Mouse (Mus musculus) layer of hippocampus, postnatal 25 days (tissue): ENCODE results near the gene Hdac4. TPM values are rescaled to one million over a fixed set of nuclear protein-coding genes. Genes with fewer than 3 reads are reported as not detected.

ENCODE experiments used
- DNase-seq, 2 experiments: peaks; one replicate each; pipeline ENCODE4 v3.0.0; 2022; ENCODE audit warnings: mixed read lengths in 2 of 2, low spot score in 1 of 2; ENCODE audit errors: extremely low spot score in 1 of 2
- total RNA-seq, 2 experiments: library from RNA; stranded (reverse); gene quantifications; 2 replicates each; pipeline ENCODE4 v1.2.3; 2021

Hdac4 gene
- total RNA-seq, 2 experiments from 2014 or later: 97.9 to 101 TPM

DNA sequence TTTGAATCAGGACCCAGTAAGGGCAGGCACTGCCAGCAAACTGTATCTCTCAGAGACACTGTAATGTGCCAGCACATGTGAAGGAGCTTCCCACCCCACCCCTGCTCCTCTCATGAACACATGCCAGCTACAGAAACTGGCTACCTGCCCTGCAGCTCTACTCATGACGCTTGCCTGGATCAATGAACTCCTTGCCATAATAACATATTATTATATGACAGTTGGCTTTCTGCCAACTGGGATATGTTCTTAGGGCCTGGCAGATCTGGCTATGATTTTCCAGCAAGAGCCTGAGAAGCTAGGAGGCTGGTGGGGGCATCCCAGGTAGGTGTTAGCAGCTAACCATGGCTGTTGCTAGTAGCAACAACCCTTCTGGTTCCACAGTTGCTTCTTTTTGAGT is 156.8 kb downstream of the Hdac4 start:
- peak; percentile 28 for DNase-seq

DNA sequence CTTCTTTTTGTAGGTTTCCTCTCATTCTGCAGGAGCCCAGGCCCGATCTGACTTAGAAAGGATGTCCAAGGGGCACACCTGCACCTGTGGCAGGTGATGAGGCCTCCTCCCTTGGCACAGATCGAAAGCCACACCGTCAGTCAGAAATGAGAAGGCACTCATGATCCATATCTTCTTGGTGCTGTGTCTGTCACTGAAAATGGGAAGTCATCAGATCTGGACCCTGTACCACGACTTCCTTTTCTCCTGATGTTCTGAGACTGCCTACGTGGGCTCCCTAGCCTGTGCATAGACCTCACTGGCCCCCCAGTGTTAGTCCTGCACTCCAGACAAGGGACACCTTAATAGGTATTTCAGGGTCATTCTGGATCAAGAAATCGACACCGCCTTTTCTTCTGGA is 158.5 kb downstream of the Hdac4 start:
- no peak for DNase-seq

DNA sequence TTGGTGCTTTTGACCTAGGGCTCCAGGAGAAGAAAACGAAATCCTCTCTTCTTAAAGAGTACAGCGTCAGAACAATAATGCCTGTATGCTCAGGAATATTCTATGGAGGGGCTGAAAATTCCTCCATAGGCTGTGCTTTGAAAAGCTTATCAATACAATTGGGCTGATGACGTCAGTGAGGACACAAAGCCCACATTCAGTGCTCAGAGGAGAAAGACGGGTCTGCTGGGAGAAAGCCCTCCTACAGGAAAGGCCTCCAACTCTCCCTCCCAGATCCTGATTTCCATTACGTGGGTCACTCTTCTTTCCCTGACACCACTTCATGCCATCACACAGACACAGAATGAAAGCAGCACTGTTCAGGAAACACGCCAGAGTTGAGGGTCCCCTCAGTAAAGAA is 159.7 kb downstream of the Hdac4 start:
- DNase-seq: no peak

DNA sequence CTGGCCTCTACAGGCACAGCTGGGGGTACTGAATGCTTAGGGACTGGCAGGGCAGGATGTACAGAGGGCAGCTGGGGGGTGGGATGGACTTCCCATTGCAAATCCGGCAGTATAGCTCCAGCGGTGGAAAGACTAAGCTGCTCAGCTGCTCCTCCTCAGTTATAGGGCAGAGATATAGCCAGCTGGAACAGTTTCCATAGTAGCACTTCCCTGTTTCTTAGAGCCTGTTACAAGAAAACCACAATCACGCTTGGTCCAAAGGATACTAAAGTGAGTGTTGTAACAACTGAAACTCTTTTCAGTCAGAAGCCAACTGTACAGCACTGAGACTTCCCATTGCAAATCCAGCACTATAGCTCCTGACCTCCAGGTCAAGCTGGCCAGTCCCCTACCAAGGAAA is 161.3 kb downstream of the Hdac4 start:
- no peak for DNase-seq

- DNase-seq: no peak
Observed at GRCm38 (mm10) chr1:92033463-92033862, 162.0 kb downstream of the Hdac4 start.

DNA sequence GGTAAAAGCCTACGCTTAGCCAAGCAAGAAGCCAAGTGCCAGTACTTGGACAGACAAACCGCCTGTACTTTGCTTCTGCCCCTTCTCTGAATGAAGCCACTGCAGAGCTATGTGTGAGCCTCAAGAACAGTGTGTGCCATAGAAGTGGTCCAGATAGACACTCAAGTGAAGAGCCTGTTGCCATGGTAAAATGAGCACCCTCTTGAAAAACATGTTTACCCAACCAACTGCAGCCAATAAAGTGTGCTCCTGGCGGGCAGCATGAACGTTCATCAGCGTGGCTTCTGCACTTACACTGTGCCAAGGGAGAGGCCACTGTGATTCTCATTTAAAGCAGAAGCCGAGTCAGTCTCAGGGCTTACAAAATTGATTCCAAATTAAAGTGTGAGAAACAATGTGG is 165.0 kb downstream of the Hdac4 start:
- no peak for DNase-seq

- DNase-seq: no peak
Observed at GRCm38 (mm10) chr1:92028158-92028557, 167.3 kb downstream of the Hdac4 start.

- no peak for DNase-seq
Observed at GRCm38 (mm10) chr1:92026351-92026750, 169.1 kb downstream of the Hdac4 start.

DNA sequence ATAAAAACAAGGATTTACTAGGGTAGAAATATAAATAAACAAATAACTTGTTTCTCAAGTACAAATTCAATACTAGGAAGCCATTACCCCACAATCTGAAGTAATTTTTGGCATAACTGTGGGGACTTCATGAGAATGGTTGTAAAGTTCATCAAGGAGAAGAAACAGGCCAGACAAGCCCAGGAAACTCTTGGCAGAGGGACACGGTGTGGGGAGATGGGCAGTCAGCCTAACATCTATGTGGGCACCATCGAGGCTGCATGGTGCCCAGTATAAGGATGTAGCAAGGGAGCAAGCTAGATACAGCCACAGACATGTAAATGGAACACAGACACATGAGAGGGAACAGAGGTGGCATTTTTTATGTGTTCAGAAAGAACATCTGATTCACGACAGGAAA is 171.6 kb downstream of the Hdac4 start:
- DNase-seq: no peak

GRCm38 (mm10) chr1:92022009-92022408 is 173.5 kb downstream of the Hdac4 start:
- no peak for DNase-seq

- no peak for DNase-seq
Observed at GRCm38 (mm10) chr1:92015938-92016672, 179.4 kb downstream of the Hdac4 start.

GRCm38 (mm10) chr1:92015252-92015651 is 180.2 kb downstream of the Hdac4 start:
- DNase-seq: no peak

DNA sequence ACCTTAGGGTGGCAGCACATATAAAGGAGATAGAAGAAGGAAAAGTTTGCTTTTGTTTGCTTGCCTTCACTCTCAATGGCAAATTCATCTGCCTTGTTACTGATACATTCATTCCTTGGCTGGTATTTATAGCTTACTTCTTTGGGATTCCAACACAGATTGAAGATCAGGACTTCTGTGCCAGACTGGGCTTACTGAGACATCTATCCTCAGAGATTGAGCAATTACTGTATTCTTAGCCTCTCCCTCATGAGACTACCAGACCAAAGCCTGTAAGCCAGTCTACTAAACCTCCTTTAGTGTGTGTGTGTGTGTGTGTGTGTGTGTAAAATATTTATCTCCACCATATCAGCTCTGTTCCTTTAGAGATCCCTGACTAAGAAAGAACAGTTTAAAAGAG is 181.0 kb downstream of the Hdac4 start:
- no peak for DNase-seq

- DNase-seq: no peak
Observed at GRCm38 (mm10) chr1:92006666-92007065, 188.8 kb downstream of the Hdac4 start.

- no peak for DNase-seq
Observed at GRCm38 (mm10) chr1:92005617-92005940, 189.9 kb downstream of the Hdac4 start.

GRCm38 (mm10) chr1:92004906-92005616 is 190.4 kb downstream of the Hdac4 start:
- no peak for DNase-seq

- no peak for DNase-seq
Observed at GRCm38 (mm10) chr1:92004122-92004521, 191.4 kb downstream of the Hdac4 start.

DNA sequence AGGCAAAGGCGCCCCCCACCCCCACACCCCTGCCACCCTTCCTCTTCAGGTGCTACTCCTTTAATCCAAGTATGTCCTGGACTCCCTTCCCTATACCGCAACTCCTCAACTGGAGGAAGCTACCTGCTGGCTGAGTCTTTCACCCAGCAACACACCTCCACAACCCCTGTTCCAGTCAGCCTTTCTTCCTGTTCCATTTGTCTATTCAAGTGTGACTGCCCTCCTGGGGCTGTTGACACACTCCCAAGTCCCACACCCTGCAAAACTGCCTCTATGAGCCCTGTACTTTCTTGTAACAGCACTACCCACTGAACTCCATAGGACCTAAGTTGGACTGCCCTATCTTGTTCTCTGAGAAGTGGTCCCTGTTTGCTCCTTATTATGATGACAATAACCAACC is 195.3 kb downstream of the Hdac4 start:
- no peak for DNase-seq

DNA sequence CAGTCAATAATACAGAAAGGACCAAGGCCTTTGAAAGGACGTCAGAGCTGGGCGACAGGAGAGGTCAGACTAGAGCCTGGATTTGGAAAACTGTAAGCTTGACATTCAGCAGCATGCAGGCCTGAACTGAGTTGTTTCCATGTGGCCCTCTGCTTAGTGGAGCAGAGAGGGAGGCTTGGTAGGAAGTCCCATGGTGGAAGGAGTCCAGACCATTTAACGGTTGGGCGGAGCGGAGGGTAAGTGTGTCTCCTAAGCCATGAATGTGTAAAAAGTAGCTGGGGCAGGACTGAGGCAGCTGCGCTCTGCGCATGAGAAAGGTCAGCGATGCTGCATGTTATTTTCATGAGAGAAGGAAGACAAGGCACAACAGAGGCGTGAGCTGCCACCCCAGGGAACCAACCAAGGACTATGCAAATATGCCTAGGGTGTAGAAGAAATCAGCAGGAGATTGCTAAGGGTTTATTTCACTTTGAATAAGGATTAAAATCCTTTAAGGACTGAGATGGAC is 201.8 kb downstream of the Hdac4 start:
- DNase-seq: no peak

DNA sequence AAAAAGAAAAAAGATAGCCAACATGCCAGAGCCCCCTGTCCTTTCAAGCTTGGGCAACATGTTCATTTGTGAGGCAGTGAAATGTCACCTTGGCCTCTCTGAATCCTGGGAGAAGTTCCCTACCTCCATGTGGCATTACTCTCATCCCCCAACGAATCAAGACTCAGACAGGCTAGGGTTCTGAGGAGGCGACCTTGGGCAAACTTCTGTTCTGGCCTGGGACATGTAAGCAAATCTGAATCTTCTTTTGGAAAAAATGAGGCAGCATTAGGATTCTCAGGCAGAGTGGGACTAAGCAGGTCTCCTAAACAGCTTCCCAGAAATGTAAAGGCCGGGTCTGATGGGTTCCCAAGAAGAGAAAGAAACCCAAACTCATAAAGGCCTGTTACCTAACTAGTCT is 202.8 kb downstream of the Hdac4 start:
- no peak for DNase-seq

GRCm38 (mm10) chr1:91991597-91991996 is 203.9 kb downstream of the Hdac4 start:
- DNase-seq: no peak

DNA sequence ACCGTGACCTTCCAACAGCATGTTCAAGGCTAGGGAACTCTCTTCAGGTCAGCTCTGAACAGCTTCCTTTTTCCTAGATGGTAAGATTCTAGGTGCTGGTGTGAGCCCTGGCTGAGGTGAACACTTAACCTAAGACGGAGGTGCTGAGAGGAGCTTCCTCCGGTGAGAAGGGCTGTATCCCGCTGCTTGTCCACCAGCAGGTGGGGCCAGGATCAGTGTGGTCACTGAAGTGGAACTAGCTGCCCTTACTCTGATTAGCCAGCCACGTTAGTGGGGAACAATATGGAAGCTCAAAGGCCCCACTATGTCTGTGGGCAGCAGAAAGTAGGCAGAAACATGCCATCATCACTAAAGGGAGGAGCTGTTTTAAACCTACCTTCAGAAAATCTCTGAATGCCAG is 204.6 kb downstream of the Hdac4 start:
- no peak for DNase-seq
